Mouse (Mus musculus) thymus, postnatal 14 days (tissue): Measurements from ENCODE around the gene Syp.

ENCODE experiments used
- DNase-seq: peaks from one replicate; pipeline ENCODE4 v3.0.0; 2021

Syp gene

GRCm38 (mm10) chrX:7638401-7639091 lies at the start of gene Syp:
Syp (plus strand) TSS chrX:7638471.
- DNase-seq, result peak; percentile 91

DNA sequence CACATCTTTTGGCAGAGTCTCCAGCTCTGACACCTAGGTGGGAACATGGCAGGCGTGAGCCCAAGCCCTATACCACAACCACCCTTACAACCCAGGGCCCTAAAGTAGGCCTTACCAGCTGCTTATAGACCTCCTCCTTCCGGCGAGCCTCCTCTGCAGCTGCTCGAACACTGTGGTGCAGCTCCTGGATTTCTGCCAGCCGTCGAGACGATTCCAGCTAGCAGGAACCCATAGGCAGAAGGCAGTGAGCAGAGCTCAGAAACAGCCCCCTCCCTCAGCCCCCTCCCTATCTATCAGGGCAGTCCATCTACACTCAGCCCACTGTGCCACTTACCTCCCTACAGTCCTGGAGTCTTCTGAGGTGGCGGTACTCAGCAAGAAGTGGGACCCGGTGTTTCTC lies 42.9 kb upstream of the Syp start:
- no peak for DNase-seq

GRCm38 (mm10) chrX:7604004-7604403 lies 34.3 kb upstream of the Syp start:
- DNase-seq, result no peak

DNA sequence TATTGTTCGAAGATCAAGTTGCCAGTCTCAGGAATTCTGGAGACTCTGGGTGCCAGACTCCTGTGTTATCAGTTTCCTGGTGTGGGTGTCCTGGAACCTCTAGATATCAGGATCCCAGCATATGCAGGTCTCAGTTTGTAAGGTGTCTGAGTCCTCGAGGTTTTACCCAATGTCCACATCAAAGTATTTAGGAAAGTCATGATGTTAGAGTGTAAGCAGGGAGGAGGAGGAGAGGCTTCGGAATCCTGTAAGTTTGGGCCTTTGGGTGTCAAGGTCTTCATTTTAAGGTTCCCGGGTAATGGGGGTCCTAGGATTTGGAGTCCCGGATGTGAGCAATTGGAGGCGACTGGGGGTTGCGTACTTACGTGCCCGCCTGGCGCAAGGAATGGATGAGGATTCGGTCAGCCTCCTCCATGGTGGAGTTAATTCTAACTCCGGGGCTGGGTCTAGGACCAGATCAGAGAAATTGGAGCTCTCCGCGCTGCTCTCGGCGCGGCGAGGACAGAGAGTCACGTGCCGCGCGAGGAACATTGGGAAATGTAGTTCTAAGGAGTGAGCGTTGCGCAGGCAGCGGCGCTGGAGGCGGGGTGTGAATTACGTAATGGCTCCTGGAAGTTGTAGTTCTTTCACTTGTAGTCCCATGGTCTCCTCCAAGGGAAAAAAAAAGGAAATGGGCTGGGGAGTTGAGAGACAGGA lies 33.2 kb upstream of the Syp start, which contains the start of gene Ccdc22:
TSS of gene Ccdc22 (minus strand) at position 639 of the 696 bp plus-strand sequence.
- peak; percentile 82 for DNase-seq

DNA sequence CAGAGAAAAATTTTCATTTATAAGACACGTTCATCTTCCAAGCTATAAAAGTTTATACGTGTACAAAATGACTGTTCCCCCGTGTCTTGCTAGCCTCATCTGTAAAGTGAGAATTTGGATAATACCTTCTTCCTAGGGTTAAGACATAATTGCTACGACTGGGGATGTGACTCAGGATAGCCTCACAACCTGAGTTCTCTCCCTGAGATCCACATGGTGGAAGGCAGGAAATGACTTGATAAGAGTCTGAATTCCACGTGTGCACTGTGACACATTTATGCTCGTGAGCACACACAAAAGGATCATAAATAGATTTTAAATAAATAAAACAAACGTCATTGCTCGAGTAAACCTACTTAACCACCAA lies 32.7 kb upstream of the Syp start:
- DNase-seq, result no peak

DNA sequence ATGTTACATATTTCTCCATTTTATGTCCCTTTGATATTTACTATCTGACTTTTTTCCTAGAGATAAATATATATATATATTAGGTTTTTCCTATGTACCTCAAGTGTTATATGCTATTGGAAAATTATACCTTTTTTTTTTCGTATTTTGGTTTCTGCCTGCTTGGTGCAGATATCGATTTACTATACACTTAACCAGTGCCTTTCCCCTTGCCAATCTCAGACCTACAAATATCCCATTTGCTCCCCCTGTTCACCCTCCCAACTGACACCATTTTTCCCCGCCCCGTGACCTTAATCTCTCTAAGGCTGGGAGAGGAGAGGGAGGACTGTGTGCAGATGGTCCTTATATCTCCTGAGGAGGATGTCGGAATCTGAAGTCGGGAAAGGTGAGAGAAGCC lies 31.5 kb upstream of the Syp start, which contains the start of gene Cacna1f:
TSS of gene Cacna1f (plus strand) at position 301 of the 400 bp plus-strand sequence.
- no peak for DNase-seq

GRCm38 (mm10) chrX:7610035-7610434 lies 28.2 kb upstream of the Syp start:
- DNase-seq, result no peak

- DNase-seq, result no peak
Measured at GRCm38 (mm10) chrX:7610536-7611258, 27.6 kb upstream of the Syp start.

DNA sequence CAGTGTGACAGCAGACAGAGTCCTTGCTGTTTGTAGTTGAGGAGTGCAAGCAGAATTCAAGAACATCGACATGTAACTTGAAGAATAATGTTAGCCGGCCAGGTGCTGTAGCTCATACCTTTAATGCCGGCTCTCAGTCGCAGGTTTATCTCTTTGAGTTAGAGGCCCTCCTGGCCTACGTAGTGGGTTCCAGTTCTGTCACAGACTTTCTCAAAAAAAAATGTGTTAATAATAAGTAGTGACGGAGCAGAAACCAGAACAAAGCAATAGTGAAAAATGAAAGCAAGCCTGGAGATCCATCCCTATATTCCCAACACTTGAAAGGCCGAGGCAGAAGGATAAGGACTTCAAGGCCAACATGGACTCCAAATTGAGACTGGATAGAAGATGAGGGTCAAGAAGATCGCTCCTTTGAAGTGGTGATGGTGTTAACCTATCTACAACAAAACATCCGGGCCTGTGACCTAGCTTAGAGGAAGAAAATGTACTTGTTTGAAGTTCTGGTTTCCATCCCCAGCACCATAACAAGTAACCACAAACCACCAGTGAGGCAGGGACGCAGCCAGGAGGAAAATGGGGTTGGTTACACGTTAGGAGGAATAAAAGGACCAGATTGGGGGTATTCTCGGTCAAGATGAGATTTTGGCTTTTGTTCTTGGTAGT lies 20.3 kb upstream of the Syp start:
- DNase-seq, result no peak

GRCm38 (mm10) chrX:7632560-7632959 lies 5.7 kb upstream of the Syp start:
- DNase-seq, result no peak

DNA sequence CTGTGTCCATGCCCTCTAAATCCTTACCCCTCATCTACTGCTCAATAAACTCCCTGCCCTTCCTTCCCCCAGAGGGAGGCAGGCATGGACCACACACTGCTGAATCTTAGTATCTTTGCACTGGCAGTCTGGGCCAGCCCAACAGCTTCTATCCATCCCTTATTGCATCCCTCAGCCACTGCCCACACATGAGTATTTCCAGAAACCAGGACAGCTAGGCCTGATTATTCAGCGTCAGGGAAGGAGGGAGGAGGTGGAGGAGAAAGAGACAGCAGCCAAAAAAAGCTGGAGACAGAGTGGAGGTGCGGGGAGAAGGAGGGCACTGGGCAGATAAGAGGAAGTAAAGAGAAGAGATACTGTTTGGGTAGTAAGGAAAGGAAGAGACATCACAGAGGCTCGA lies 3.2 kb upstream of the Syp start:
- DNase-seq, result no peak

DNA sequence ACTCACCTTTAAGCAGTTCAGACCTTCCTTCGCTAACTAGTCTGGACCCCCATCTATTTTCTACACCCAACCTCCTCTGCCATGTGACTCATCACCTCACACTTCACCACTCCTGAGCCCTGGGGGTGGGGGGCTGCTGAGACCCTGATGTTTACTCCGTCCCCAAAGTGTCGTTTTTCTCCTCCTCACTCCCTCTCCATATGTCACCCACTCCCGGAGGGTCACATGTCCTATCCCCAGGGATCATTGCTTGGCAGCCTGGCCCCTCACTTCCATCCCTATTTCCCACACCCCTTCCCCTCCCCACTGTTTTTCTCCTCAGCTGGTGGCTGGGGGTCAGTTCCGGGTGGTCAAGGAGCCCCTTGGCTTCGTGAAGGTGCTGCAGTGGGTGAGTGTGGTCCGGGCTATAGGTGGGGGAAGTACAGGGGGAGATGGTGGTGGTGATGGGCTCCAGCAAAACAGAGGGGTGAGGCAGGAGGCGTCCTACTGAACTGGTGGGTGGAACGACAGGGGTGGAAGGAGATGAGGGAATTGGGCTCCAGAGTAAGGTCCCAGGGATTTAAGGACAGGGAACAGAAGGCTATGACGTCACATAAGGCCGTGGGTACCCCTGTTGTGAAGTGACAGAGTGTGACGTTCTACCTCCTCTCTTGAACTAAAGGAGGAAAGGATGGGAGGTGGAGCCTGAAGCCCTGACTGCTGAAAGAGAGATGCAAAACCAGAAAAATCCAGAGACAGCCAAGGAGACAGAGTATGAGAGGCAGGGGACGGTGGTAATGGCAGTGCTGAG lies 1.5 kb downstream of the Syp start:
- DNase-seq, result no peak

DNA sequence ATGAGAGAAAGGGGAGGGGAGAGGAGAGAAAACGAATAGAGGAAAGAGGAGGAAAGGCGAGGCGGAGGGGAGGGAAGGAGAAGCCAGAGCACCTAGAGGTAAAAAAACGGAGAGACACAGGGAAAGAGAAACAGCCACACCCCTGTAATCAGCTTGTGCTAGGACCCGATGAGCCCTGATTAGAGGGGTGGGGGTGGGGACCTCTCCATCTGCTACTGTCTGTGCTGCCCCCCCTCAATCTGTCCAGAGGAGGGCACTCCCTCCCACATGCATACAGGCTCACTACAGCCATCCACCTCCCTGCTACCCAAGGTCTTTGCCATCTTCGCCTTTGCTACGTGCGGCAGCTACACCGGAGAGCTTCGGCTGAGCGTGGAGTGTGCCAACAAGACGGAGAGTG lies 2.5 kb downstream of the Syp start:
- no peak for DNase-seq

GRCm38 (mm10) chrX:7645349-7645748 lies 7.1 kb downstream of the Syp start:
- DNase-seq, result peak; percentile 85

- DNase-seq, result peak; percentile 80
Measured at GRCm38 (mm10) chrX:7648671-7649304, 10.5 kb downstream of the Syp start.

- DNase-seq, result peak; percentile 57
Measured at GRCm38 (mm10) chrX:7657221-7657639, 19.0 kb downstream of the Syp start, which contains the start of gene Prickle3. Prickle3 (plus strand) TSS chrX:7657260.

GRCm38 (mm10) chrX:7658031-7658784 lies 19.9 kb downstream of the Syp start:
- no peak for DNase-seq

GRCm38 (mm10) chrX:7658785-7659589 lies 20.7 kb downstream of the Syp start:
- DNase-seq, result no peak

DNA sequence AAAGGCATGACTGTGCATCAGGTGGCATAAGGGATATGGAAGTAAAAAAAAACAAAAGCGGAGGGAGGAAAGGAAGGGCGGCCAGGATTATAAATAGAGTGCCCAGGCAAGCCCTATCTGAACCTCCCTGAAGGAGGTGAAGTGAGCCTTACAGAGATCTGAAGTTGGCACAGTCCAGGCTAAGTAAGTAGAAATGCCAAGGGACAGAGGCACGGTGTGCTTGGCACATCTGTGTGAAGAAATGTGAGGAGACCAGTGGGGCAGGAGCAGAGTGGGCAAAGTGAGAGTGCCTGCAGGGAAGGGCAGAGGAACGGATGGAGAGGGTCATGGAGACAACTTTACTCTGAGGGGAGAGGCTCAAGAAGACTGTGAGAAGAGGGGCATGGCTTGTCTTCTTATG lies 22.8 kb downstream of the Syp start:
- DNase-seq, result no peak

GRCm38 (mm10) chrX:7662936-7663335 lies 24.7 kb downstream of the Syp start:
- no peak for DNase-seq
